Mouse (Mus musculus) heart, embryonic 11.5 days (tissue): ENCODE measurements around the gene Rpl36a. TPM values are rescaled to one million over a fixed set of nuclear protein-coding genes. Genes with fewer than 3 reads are reported as not detected.

Experiments
- ATAC-seq: fragments of 200-750 bp; cut with Nextera tagmentation; replicated peaks from 2 replicates; pipeline ENCODE4 v1.8.0; 2017; ENCODE audit warnings: moderate library complexity; ENCODE audit not compliant: insufficient number of reproducible peaks, low FRiP score, low TSS enrichment
- H3K27ac ChIP-seq: fragments of 300-500 bp; sonication (generic); 2 replicates; pipeline ENCODE4 v1.5.1; 2014; ENCODE audit warnings: mild to moderate bottlenecking, low read depth, low read length
- H3K27me3 ChIP-seq: fragments of 300-500 bp; sonication (generic); 2 replicates; pipeline ENCODE4 v1.6.1; 2014; ENCODE audit warnings: mild to moderate bottlenecking, low read length, mixed read lengths; ENCODE audit not compliant: control insufficient read depth, insufficient read depth
- H3K36me3 ChIP-seq: fragments of 300-500 bp; sonication (generic); 2 replicates; pipeline ENCODE4 v1.6.1; 2014; ENCODE audit warnings: mild to moderate bottlenecking, low read length, moderate library complexity, mixed read lengths; ENCODE audit not compliant: control insufficient read depth, insufficient read depth
- H3K4me1 ChIP-seq: fragments of 300-500 bp; sonication (generic); 2 replicates; pipeline ENCODE4 v1.6.1; 2014; ENCODE audit warnings: low read length; ENCODE audit not compliant: control insufficient read depth, insufficient read depth
- H3K4me2 ChIP-seq: fragments of 300-500 bp; sonication (generic); 2 replicates; pipeline ENCODE4 v1.6.1; 2014; ENCODE audit warnings: mild to moderate bottlenecking, moderate library complexity
- H3K4me3 ChIP-seq: fragments of 300-500 bp; sonication (generic); 2 replicates; pipeline ENCODE4 v1.5.1; 2014; ENCODE audit warnings: low read depth, low read length
- H3K9ac ChIP-seq: fragments of 300-500 bp; sonication (generic); 2 replicates; pipeline ENCODE4 v1.6.1; 2014; ENCODE audit warnings: mild to moderate bottlenecking, low read depth, low read length, moderate library complexity
- H3K9me3 ChIP-seq: fragments of 300-500 bp; sonication (generic); replicated peaks from 2 replicates; pipeline ENCODE4 v1.6.1; 2016; ENCODE audit warnings: low read length; ENCODE audit not compliant: control insufficient read depth
- WGBS: fragments of 180-500 bp; shearing (Covaris S2); extraction: QIAGEN DNeasy Blood & Tissue Kit; methylation state at CpG from one replicate; pipeline ENCODE4 v1.1.7; 2014; ENCODE audit not compliant: insufficient replicate concordance; 5-methylcytosine and 5-hydroxymethylcytosine counted together
- polyA plus RNA-seq: library from polyadenylated mRNA; unstranded; fragments of >200 nt; fragmentation: Nextera tagmentation; extraction: Ambion mirVana; gene quantifications from 2 replicates; pipeline ENCODE4 v1.2.1, GENCODE M21; 2014

The Rpl36a gene
- polyA plus RNA-seq, 1 experiment from 2014 or later, result 303 TPM

GRCm38 (mm10) chrX:134588261-134588660 is 2.8 kb downstream of the Rpl36a start:
- peaks cover 4% of the 10 kb centered on the region; the same call in 1 of the 2 replicates for H3K36me3 ChIP-seq
- WGBS, result 83% methylated on average over 4 of the region's 4 CpGs
- no peak overlapping the region for H3K9ac ChIP-seq
- H3K4me1 ChIP-seq, result no peaks in the 10 kb centered on the region
- H3K4me3 ChIP-seq, result no peak overlapping the region
- no peak for ATAC-seq
- H3K27me3 ChIP-seq, result no peaks in the 10 kb centered on the region
- H3K4me2 ChIP-seq, result no peak overlapping the region
- H3K27ac ChIP-seq, result no peak overlapping the region
- no peaks in the 10 kb centered on the region for H3K9me3 ChIP-seq

GRCm38 (mm10) chrX:134588997-134589396 is 3.5 kb downstream of the Rpl36a start:
- Histone ChIP-seq H3K9ac (no peak overlapping the region), H3K27me3 (no peaks in the 10 kb centered on the region), H3K4me2 (no peak overlapping the region), H3K4me3 (no peak overlapping the region), H3K9me3 (no peaks in the 10 kb centered on the region), H3K36me3 (peaks cover 4% of the 10 kb centered on the region; the same call in 1 of the 2 replicates), H3K27ac (no peak overlapping the region), H3K4me1 (no peaks in the 10 kb centered on the region)
- 80% methylated on average over 3 of the region's 3 CpGs for WGBS
- no peak for ATAC-seq

GRCm38 (mm10) chrX:134589836-134590235 is 4.4 kb downstream of the Rpl36a start:
- no peak overlapping the region for H3K4me3 ChIP-seq
- H3K27me3 ChIP-seq, result no peaks in the 10 kb centered on the region
- H3K36me3 ChIP-seq, result peaks cover 4% of the 10 kb centered on the region; the same call in 1 of the 2 replicates
- H3K9ac ChIP-seq, result no peak overlapping the region
- no peak for ATAC-seq
- H3K9me3 ChIP-seq, result no peaks in the 10 kb centered on the region
- H3K4me2 ChIP-seq, result no peak overlapping the region
- H3K27ac ChIP-seq, result no peak overlapping the region
- WGBS, result 56% methylated on average over 5 of the region's 5 CpGs
- no peaks in the 10 kb centered on the region for H3K4me1 ChIP-seq

- peak overlapping the region; percentile 52; the same call in 1 of the 2 replicates for H3K9ac ChIP-seq
- H3K36me3 ChIP-seq, result no peaks in the 10 kb centered on the region
- H3K4me1 ChIP-seq, result no peaks in the 10 kb centered on the region
- ATAC-seq, result no peak
- 0 out of 2 replicates have a peak overlapping the region, but pooled peaks have one; percentile 57 for H3K27ac ChIP-seq
- H3K4me2 ChIP-seq, result peak overlapping the region; percentile 67
- no peaks in the 10 kb centered on the region for H3K9me3 ChIP-seq
- no peaks in the 10 kb centered on the region for H3K27me3 ChIP-seq
- H3K4me3 ChIP-seq, result peak overlapping the region; percentile 54
- WGBS, result 27% methylated on average over 10 of the region's 10 CpGs
These were observed 14.6 kb downstream of the Rpl36a start for GRCm38 (mm10) chrX:134599922-134600565.

GRCm38 (mm10) chrX:134600659-134601379 is 15.4 kb downstream of the Rpl36a start, which contains the start of the genes Gla and Hnrnph2:
Gene Gla, minus strand, starts transcription at chrX:134601125.
Gene Hnrnph2, plus strand, starts transcription at chrX:134601179.
- Histone ChIP-seq H3K36me3 (no peaks in the 10 kb centered on the region), H3K27me3 (no peaks in the 10 kb centered on the region), H3K4me3 (peak within 1 kb of the TSS; percentile 54), H3K4me2 (peak within 1 kb of the TSS; percentile 67), H3K4me1 (no peaks in the 10 kb centered on the region), H3K27ac (peak within 1 kb of the TSS; percentile 88), H3K9me3 (no peaks in the 10 kb centered on the region), H3K9ac (peak within 1 kb of the TSS; percentile 83)
- ATAC-seq, result peak; percentile 98
- WGBS, result 20% methylated on average over 33 of the region's 33 CpGs

GRCm38 (mm10) chrX:134601380-134602120 is 16.1 kb downstream of the Rpl36a start:
- Histone ChIP-seq H3K9ac (peak overlapping the region; percentile 83), H3K27ac (peak overlapping the region; percentile 88), H3K4me2 (peak overlapping the region; percentile 58), H3K4me3 (peak overlapping the region; percentile 54), H3K4me1 (no peaks in the 10 kb centered on the region), H3K27me3 (no peaks in the 10 kb centered on the region), H3K9me3 (no peaks in the 10 kb centered on the region), H3K36me3 (no peaks in the 10 kb centered on the region)
- ATAC-seq, result peak; percentile 81
- WGBS, result 11% methylated on average over 43 of the region's 43 CpGs

- Histone ChIP-seq H3K4me1 (no peaks in the 10 kb centered on the region), H3K9me3 (no peaks in the 10 kb centered on the region)
These were observed 24.0 kb downstream of the Rpl36a start for GRCm38 (mm10) chrX:134609472-134609871.

GRCm38 (mm10) chrX:134610984-134611383 is 25.5 kb downstream of the Rpl36a start:
- no peaks in the 10 kb centered on the region for H3K27me3 ChIP-seq
- ATAC-seq, result no peak
- no peak overlapping the region for H3K27ac ChIP-seq
- no peak overlapping the region for H3K9ac ChIP-seq
- H3K4me3 ChIP-seq, result no peak overlapping the region
- H3K36me3 ChIP-seq, result no peaks in the 10 kb centered on the region
- no peaks in the 10 kb centered on the region for H3K4me1 ChIP-seq
- WGBS, result 67% methylated on average over 4 of the region's 4 CpGs
- no peak overlapping the region for H3K4me2 ChIP-seq
- no peaks in the 10 kb centered on the region for H3K9me3 ChIP-seq

More at GRCm38 (mm10) chrX:134609472-134609871, 24.0 kb downstream of the Rpl36a start:
- no peaks in the 10 kb centered on the region for H3K27me3 ChIP-seq
- no peaks in the 10 kb centered on the region for H3K36me3 ChIP-seq
- no peak overlapping the region for H3K9ac ChIP-seq
- 40% methylated on average over 4 of the region's 4 CpGs for WGBS
- no peak for ATAC-seq
- H3K27ac ChIP-seq, result no peak overlapping the region
- H3K4me2 ChIP-seq, result no peak overlapping the region
- H3K4me3 ChIP-seq, result no peak overlapping the region
